Mouse (Mus musculus) neutrophil, adult 5-6 weeks (primary cell): ENCODE data around the gene AC170998.1. TPM values are rescaled to one million over a fixed set of nuclear protein-coding genes. Genes with fewer than 3 reads are reported as not detected.
"Not testable (repeated sequence)": the region's sequence is repeated elsewhere in the genome, so short reads cannot be mapped to it uniquely, and the experiment has no call there.

Experiments
- ATAC-seq: fragments of 151-379, 151-347 bp; 2 replicates; pipeline ENCODE4 v1.8.0; 2017; ENCODE audit warnings: mild to moderate bottlenecking, moderate TSS enrichment; ENCODE audit not compliant: insufficient number of reproducible peaks, poor library complexity, low FRiP score, severe bottlenecking; ENCODE audit errors: extremely low read depth
- total RNA-seq: library from RNA; stranded (forward); fragments of 200-1000 nt; gene quantifications from 2 replicates; pipeline ENCODE4 v1.2.3, GENCODE M21; 2017

AC170998.1 gene
- total RNA-seq, 1 experiment from 2014 or later = 18.7 TPM

DNA sequence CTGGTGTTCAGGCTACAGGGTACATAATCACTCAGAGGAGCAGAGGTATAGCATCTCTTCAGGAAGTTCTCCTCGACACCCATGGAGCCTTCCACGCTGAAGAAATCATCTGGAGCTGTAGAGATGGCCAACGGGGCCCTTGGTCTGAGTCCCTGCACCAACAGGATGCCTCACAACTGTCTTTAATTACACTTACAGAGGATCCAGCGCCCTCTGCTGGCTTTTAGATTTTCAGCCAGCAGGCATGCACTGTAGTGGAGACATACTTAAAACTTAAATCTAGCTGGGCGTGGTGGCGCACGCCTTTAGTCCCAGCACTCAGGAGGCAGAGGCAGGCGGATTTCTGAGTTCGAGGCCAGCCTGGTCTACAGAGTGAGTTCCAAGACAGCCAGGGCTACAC is 18.0 kb downstream of the AC170998.1 start:
- ATAC-seq = no peak

DNA sequence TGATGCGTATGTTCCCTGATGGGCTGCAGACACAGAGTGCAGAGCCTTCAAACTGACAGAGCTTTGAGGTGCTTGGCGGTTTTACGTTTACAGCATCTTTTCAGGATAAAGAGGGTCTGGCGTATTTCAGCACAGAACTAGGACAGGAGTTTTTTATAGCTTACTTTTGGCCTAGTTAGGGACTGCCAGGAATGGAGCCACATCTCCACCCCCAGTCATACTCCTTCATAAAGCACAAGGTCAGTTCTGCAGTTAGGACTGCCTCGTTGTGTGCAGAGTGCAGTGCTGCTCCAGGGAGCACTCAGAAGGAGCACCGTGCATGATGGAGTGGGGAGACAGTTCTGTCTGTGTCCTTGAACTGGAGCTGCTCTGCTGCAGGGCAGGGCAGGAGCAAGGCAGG is 19.9 kb downstream of the AC170998.1 start:
- ATAC-seq = no peak

DNA sequence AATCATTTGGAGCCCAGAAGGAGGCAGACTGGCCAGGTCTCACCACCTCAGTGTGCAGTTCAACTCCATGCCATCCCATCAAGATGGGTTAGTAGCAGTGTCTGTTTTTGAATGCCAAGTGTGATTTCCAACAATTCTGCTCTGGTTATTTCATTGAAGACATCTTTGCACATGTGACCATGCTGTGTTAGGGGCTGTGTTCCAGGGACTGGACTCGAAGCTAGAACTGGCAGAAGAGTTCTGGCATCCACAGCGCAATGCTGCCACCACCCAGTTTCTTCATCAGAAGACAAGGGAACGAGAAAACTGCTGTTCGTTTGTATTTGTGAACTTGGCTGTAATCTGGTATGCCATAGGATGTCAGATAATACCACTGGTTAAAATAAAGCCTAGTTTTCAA is 22.1 kb downstream of the AC170998.1 start:
- ATAC-seq = no peak

GRCm38 (mm10) chr17:28750580-28750979 is 24.7 kb downstream of the AC170998.1 start:
- peak; percentile 47 for ATAC-seq

DNA sequence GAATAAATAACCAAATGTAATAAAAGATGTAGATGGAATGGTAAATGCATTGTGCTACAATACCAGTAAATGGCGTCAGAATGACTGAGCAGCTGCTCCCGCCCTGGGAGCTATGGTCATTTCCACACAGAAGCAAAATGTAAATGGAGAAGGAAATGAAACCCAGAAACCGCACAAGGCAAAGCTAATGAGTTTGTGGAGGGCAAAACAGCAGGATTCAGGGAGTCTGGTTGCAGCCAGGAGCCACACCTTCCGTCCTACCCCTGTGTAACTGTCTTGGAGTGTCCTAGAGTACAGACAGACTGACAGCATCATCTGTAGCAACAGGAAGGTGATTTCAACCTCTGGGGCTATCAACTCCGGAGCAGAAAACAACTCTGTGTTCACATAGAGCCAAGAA is 30.6 kb downstream of the AC170998.1 start:
- no peak for ATAC-seq

GRCm38 (mm10) chr17:28757470-28757869 is 31.6 kb downstream of the AC170998.1 start:
- no peak for ATAC-seq

DNA sequence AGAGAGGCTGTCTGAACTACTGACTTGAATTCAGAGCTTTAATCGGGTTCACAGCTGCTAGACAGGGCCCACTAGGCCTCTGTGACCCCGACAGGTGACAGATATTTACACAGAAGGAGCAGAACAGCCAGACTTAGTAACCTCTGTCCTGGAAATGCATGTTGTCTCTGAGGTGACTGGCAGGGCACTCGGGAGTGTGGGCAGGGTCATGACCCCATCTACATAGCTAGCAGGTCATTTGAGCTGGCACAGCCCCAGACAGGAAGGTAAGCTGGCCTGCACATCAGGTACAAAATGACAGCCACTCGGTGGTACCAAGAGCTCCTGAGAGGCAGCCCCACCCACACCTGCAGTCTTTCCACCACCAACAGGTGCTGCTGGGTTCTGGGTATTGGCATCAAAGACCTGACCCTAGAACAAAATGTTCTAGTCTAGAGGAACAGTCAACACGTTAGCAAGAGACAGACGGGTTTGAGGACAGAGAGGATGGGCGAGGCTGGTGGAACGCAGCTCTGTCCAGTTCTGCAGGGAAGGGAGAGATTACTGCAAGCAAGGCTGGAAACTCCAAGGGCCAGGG is 34.9 kb downstream of the AC170998.1 start:
- no peak for ATAC-seq

DNA sequence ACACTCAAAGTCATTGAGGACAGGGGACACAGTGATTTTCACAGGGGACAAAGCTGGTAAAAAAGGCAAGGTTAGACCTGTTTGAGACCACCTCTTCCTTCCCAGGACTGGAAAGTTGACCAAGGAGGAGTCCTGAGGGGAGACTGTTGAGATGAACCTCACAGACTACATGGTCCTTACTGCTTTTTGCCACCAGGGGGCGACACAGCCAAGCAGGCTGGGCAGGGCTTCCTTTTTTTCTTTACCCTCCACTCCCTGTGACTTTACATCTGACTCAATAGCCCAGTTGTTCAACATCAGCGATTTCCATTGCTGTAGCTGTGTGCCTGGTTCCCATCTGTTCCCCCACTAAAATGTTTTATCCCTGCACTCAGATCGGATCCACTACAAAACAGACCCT is 36.0 kb downstream of the AC170998.1 start:
- peak; percentile 88 for ATAC-seq

DNA sequence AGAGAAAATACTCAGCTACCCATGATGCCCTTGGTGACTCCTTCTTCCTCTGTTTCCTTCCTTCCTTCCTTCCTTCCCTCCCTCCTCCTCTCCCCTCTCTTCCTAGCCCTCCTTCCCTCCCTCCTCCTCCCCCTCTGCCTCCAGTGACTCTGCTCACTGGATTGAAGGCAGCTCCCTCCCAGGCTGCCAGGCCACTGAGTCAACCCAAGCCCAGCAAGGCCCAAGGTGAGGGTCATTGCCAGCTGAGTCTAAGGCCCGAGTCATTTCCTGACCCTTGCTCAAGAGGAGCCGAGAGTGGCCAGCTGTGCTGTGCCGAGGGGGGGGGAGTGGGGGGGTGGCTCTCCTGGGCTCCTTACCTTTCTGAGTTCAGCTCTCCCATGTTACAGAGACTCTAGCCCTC is 40.3 kb downstream of the AC170998.1 start:
- no peak for ATAC-seq

DNA sequence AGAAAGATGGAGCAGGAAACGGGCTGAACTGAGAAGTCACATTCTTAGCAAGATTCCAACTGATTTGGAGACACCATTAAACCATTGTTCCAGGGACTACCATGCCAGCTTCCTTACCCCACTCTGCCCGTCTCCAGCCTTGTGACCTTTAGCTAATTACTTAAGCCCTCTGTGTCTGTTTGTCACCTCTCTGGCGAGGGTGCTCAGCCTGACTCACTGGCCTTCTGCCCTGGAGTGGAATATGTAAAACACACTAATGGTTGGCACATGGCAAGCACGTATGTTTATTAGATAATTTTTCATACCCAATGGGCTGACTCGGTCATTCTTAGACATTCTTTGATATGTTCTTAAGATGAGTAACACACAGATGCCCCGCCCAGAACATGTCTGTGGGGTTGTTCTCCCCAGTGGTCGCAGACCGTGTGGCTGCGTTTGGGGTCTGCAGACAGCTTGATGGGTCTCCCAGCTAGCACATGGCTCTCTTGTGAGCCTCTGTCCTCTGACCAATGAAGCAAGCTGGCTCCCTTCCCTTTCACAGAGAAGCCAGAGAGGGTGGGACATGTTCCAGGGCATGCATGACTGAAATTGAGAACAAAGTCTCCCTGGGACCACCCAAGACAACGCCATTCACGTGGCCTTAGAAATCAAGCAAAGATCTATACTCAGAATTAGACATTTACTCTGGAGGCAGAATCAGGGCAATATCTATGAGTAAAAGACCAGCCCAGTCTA is 41.1 kb downstream of the AC170998.1 start:
- ATAC-seq = no peak

DNA sequence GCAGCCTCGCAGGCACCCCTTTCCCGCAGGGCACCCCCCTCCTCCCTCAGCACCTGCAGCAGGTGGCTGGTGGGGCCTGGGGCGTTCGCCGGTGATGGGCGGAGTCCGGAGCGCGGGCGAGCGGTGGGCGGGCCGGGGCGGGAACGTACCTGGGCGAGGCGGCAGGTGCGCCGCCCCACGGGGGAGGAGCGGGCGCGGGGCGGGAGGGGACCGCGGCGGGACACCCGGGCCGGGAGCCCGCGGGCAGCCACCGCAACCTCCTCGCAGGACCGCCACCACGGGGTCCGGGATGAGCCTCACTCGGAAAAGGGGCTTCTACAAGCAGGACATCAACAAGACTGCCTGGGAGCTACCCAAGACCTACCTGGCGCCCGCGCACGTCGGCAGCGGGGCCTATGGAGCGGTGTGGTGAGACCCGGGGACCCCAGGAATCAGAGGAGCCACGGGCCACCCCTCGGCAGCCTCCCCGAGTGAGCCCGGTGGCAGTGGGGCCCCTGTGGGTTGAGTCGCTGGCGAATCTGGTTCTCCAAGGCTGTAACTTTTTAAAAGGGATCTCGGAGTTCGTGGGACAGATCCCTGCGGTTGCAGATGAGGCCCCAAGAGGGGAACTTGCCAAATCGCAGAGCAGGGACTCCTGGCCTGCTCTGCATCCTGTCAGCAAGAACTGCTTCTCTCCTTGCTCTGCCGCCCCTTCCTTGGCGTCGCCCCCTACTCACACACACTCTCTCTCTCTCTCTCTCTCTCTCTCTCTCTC is 43.4 kb downstream of the AC170998.1 start, which contains the start of gene Mapk13:
Gene Mapk13 (plus strand): TSS at position 177 of the 754 bp plus-strand sequence.
- ATAC-seq = no peak

DNA sequence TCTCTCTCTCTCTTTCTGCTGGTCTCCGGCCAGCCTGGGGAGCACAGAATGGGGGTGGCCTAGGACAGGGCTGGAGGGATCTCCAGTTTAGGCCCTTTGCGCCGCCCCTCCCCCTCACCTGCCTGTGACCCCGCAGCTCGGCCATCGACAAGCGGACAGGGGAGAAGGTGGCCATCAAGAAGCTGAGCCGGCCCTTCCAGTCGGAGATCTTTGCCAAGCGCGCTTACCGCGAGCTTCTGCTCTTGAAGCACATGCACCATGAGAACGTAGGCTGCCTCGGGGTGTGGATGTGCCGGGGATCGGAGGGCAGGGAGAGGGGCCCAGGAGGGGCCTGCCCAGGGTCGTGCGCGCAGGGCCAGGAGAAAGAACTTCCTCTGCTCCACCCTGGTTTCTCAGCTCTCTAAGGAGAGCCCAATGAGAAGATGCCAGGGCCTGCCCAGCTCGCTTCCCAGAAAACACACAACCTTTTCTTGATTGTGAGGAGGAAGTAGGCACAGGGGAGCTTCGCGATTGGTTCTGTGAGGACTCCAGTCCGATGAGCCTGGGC is 44.1 kb downstream of the AC170998.1 start:
- ATAC-seq = peak; percentile 9; the same call in 1 of the 2 replicates

- no peak for ATAC-seq
Observed at GRCm38 (mm10) chr17:28771289-28771688, 45.4 kb downstream of the AC170998.1 start.

DNA sequence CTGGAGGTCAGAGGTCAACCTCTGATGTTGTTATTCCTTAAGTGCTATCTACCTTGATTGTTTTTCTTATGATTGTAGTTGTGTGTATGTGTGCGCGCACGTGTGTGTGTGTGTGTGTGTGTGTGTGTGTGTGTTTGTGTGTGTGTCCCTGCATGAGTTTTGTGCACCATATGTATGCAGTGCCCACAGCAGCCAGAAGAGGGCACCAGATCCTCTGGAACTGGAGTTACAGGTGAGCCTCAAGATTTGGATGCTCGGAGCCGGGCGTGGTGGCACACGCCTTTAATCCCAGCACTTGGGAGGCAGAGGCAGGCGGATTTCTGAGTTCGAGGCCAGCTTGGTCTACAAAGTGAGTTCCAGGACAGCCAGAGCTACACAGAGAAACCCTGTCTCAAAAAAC is 48.4 kb downstream of the AC170998.1 start:
- not testable (repeated sequence) for ATAC-seq

DNA sequence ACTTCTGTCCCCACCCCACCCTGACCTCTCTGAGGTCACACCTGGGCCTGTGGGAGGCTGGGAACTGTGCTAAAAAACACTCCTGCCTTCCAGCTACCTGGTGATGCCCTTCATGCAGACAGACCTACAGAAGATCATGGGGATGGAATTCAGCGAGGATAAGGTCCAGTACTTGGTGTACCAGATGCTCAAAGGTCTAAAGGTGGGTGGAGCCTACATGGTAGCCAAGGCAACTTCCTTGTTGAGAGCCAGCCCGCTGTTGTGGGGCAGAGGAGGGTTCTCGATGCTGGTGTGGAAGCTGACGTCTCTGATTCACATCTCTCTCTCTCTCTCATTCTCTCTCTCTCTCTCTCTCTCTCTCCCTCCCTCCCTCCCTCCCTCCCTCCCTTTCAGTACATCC is 49.3 kb downstream of the AC170998.1 start:
- ATAC-seq = no peak

Other genes with a start within 250 kb of the AC170998.1 start
- 18.0 and 19.4 TPM in 2 replicates for gene Fkbp5, start 208.6 kb upstream of the AC170998.1 start, total RNA-seq
- gene Armc12, start 195.3 kb upstream of the AC170998.1 start, total RNA-seq = 0.61 TPM in 1 of 2 replicates, not detected in the other
- not detected in 2 replicates for gene Clpsl2, start 176.7 kb upstream of the AC170998.1 start, total RNA-seq
- not detected in 2 replicates for gene Clps, start 165.3 kb upstream of the AC170998.1 start, total RNA-seq
- not detected in 2 replicates for gene Lhfpl5, start 150.4 kb upstream of the AC170998.1 start, total RNA-seq
- 80.9 and 102 TPM in 2 replicates for gene Srpk1, start 103.4 kb upstream of the AC170998.1 start, total RNA-seq
- gene Slc26a8, start 35.9 kb upstream of the AC170998.1 start, total RNA-seq = 2.0 and 2.8 TPM in 2 replicates
- 197 and 202 TPM in 2 replicates for gene Mapk14, start 34.8 kb upstream of the AC170998.1 start, total RNA-seq
- 21.1 and 22.0 TPM in 2 replicates for gene Mapk13, start 43.2 kb downstream of the AC170998.1 start, total RNA-seq
- 14.2 and 20.8 TPM in 2 replicates for gene Brpf3, start 75.0 kb downstream of the AC170998.1 start, total RNA-seq
- gene Pnpla1, start 132.3 kb downstream of the AC170998.1 start, total RNA-seq = 0.25 TPM in 1 of 2 replicates, not detected in the other
- gene 4930539E08Rik, start 189.2 kb downstream of the AC170998.1 start, total RNA-seq = 0.12 and 0.23 TPM in 2 replicates
- gene Pxt1, start 217.8 kb downstream of the AC170998.1 start, total RNA-seq = not detected in 2 replicates
- 117 and 123 TPM in 2 replicates for gene Kctd20, start 225.9 kb downstream of the AC170998.1 start, total RNA-seq